Mouse (Mus musculus) CH12F3 (cell line): ENCODE measurements around the gene Trit1.
"Not testable (repeated sequence)": the region's sequence is repeated elsewhere in the genome, so short reads cannot be mapped to it uniquely, and the experiment has no call there.

Source experiments
- in situ Hi-C: fragments of 300-500 bp; cut with MboI; formaldehyde crosslinking; loops from 2 replicates; pipeline ENCODE4 v1.14.3; 2020; ENCODE audit warnings: low sequenced_read_pairs

Gene Trit1

GRCm38 (mm10) chr4:122996618-122997381 is 19.6 kb upstream of the Trit1 start:
- in situ Hi-C loops = no loop called here

DNA sequence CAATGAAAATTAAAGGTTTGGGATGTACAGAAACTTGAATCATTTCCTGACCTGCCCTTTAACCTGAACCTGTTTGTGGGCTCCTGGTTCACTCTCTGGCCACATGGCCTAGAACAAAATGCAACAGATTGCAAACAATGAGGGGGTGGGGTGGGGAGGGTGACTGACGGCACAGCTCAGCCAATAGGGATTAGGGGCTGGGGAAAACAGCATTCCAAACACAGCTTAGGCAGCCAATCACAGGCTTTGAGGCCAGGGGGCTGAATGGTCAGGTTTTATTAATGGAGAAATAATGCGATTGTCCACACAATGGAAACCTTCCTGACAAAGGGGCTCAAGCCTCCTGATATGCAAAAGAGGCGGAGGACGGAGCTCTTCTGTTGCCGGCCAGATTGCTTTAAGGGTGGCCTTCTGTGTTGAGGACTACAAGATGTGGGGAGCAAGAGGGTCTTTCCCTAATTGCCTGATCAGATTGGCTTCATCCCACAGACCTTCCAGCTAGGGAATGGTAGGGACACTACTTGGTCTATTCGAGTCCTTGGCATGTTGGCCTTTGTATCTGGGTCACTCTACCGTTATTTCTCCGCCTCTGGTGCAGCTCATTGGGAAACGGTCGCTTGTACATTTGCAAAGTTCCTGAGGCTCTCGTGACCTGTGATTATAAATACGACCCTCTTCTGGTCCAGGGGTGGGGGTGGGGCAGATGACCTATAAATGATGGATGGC is 17.7 kb upstream of the Trit1 start:
- in situ Hi-C loops = no loop called here

GRCm38 (mm10) chr4:122999263-122999691 is 17.1 kb upstream of the Trit1 start:
- in situ Hi-C loops = no loop called here

- in situ Hi-C loops = no loop called here
Measured at GRCm38 (mm10) chr4:123000130-123000529, 16.3 kb upstream of the Trit1 start.

- in situ Hi-C loops = no loop called here
Measured at GRCm38 (mm10) chr4:123000617-123001342, 15.6 kb upstream of the Trit1 start.

DNA sequence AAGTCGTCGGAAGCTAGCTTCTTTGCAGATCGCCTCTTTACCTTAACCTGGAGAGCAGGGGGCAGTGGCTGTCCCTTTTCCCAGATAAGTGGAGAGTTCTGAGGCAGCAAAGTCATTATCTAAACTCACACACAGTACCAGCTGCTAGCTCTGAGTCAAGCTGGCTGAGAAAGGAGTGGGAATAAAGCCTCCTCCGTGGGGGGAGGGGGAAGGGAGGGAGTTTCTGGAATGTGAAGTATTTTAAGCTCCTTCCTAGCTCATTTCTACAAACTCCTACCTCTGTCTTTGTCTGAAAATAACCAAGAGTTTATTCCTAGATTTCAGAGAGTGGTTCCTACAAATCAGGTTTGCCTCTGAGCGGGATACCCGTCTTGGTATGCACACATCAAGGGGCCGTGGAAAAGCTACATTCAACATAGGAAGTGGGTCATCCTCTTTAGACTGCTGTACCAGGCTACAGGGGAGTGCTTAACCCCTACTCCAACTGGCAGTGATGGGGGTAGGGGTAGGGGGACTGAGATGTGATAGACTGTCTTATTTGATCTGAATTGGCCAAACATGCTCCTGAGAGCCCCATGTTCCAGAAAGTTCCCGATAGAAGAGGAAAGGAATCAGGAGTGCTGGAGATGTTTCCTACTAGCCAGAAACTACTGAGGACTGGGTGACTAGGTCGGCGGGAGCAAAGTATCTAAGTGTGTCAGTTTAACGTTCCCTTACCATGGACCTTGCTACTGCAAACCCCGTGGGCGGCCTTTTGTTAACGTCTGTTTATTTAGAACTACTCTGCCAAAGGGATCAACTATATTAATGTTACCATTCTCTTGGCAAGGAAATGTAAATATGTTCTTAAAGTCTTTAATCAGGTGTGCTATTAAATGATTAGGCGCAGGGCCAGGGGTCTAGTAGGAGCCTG is 11.1 kb upstream of the Trit1 start:
- in situ Hi-C loops = no loop called here

DNA sequence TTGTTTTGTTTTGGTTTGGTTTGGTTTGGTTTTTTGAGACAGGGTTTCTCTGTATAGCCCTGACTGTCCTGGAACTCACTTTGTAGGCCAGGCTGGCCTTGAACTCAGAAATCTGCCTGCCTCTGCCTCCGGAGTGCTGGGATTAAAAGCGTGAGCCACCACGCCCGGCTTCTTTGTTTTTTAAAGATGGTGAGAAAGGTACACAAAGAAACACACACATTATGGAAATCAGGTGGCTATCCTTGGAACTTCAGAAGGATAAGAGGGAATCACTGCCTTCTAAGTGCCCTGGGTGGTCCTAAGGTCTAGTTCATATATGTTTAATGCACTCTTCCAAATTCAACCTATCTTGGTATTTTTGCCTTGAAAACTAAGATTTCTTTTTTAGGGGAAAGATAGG is 3.9 kb upstream of the Trit1 start:
- in situ Hi-C loops = not testable (repeated sequence)

DNA sequence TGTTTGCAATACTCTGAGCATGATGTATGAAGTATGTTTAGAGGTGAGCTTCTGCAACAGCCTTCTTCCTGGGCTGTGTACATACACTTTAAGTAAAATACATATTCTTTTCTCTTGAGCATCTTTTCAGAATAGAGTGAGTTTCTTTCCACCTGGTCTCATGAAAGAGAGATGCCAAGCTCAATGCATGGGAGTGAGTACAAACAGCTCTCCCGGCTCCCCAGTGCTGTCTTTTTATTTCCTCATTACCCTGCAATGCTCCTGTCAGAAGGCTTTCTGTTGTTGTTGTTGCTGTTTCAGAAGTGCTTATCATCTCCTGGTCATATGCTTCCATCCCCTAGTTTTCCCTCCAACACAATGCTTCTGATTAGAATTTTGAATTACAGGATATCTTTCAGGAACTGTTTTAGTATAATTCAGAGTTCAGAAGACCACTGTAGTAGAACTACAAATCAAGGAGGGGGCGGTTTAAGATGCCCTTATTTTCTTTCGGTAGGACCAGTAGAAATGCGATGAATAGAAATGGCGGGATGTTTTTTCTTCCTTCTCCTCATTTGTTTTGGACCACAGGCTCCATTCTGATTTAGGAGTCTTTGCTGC is 3.0 kb upstream of the Trit1 start:
- in situ Hi-C loops = no loop called here

GRCm38 (mm10) chr4:123013949-123014406 is 2.4 kb upstream of the Trit1 start:
- in situ Hi-C loops = no loop called here

DNA sequence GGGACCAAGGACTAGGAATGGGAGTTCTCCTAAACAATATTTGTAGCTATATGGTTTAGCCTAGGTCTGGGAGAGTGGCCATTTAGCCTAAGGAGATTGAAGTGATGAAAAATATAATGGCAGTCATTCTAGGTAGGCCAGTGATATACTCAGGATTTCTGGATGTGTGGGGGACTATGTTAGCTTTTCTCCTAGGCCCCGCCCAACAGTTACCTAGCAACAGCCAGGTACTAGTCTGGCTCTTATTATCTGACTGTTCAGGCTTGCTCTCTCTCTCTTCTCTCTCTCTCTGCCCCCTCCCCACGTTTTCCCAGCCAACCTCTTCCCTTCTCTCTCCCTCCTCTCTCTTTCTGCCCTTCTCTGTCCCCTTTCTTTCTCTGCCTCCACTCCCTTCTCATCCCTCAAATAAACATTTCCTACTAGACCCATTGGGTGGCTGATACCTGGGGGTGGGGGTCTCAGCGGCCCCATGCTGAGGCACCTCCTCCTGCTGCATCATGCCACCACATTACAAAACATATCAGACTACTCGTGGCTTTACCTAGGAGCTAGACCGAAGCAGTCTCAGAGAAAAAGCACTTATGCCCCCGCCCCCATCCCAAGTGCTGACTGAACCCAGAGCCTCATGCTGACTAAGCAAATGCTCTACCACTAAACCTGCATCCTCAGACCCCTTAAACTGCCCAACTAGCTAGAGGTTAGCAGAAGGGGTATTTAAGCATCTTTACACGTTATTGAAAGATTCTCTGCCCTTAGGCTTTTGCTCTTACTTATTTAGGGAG is 1.7 kb upstream of the Trit1 start:
- in situ Hi-C loops = no loop called here

DNA sequence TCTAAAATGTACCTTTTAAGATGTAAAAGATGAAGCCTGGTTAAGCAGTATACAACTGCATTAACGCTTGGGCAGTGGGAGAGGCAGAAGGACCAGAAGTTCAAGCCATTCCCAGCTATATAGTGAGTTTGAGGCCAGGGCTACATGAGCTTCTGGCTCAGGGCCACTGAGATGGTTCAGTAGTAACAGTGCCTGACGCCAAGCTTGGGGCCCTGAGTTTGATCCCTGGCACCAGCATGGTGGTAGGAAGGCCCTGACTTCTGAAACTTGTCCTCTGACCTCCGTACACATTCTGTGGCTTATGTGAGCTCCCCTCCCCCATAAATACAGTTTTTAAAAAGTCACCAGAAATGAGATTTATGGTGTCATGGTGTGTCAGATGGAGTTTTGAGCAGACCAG is 5.2 kb downstream of the Trit1 start:
- in situ Hi-C loops = no loop called here

DNA sequence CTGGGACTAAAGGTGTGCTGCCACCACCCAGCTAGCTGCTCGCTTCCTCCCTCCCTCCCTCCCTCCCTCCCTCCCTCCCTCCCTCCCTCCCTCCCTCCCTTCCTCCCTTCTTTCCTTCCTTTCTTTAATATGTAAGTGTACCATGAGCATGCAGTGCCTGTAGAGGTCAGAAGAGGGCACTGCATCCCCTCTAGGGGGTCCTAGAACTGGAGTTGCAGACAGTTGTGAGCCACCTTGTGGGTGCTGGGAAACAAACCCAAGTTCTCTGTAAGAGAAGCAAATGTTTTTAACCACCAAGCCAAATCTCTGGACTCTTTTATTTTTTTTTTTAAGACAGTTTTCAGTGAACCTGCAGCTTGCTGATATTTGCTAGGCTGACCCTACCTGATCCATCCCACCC is 6.5 kb downstream of the Trit1 start:
- in situ Hi-C loops = no loop called here

DNA sequence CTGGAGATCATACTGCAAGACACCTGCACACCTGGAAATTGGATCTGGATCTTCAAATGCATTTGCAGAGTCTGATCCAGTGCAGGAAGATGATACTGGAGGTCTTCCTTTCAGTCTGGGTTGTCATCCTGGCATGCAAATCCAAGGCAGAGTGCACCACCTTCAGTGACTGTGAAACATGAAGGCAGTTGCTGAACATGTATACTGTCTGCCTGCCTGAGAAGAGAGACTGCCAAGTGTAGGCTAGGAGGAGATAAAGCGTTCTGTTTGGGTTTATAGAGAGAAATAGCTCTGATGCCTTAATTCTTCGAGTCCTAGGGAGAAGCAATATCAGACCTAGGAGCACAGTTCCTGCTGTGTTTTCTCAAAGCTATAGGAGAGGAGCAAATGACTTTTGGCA is 9.0 kb downstream of the Trit1 start:
- in situ Hi-C loops = no loop called here

- in situ Hi-C loops = no loop called here
Measured at GRCm38 (mm10) chr4:123026161-123026560, 9.8 kb downstream of the Trit1 start.

- in situ Hi-C loops = no loop called here
Measured at GRCm38 (mm10) chr4:123026597-123026996, 10.2 kb downstream of the Trit1 start.

GRCm38 (mm10) chr4:123034841-123035240 is 18.4 kb downstream of the Trit1 start:
- in situ Hi-C loops = no loop called here

- in situ Hi-C loops = no loop called here
Measured at GRCm38 (mm10) chr4:123035636-123036035, 19.2 kb downstream of the Trit1 start.

- in situ Hi-C loops = no loop called here
Measured at GRCm38 (mm10) chr4:123036710-123037109, 20.3 kb downstream of the Trit1 start.

GRCm38 (mm10) chr4:123041131-123041530 is 24.7 kb downstream of the Trit1 start:
- in situ Hi-C loops = no loop called here
